Mouse (Mus musculus) lung, postnatal 36 days (tissue): Measurements from ENCODE around the gene Tmem199.
A peak's percentile ranks its signal among the peaks of the same experiment; 100 is the strongest.
"Not testable (repeated sequence)": the region's sequence is repeated elsewhere in the genome, so short reads cannot be mapped to it uniquely, and the experiment has no call there.

Source experiments
- DNase-seq: peaks from one replicate; pipeline ENCODE4 v3.0.0; 2022; ENCODE audit warnings: mixed read lengths

Gene Tmem199

GRCm38 (mm10) chr11:78512025-78512957 lies at the start of gene Tmem199, which contains the start of gene Poldip2:
Tmem199 (minus strand) TSS chr11:78512172.
Poldip2 (plus strand) TSS chr11:78512193.
- DNase-seq: peak; percentile 94

GRCm38 (mm10) chr11:78560447-78560846 lies 48.5 kb upstream of the Tmem199 start:
- DNase-seq: peak; percentile 92

DNA sequence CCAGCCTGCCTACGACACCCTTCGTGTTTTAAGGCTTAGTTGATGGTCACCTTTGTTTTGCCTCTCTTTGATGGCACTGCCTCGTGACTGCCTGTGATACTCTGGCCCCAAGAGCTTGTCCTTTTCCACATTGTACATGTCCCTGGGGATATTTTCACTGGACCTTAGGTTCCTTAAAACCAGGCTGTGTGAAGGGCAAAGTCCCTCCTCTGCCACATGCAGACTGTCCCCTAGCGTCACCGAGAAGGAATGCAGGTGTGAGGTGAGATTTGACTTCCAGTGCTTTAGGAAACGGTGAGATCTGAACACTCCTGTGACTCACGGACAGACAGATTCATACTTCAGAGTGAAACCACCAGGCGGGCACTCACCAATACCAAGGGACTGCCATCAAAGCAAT lies 45.3 kb upstream of the Tmem199 start:
- no peak for DNase-seq

GRCm38 (mm10) chr11:78556070-78556469 lies 44.1 kb upstream of the Tmem199 start:
- DNase-seq: no peak

- no peak for DNase-seq
Observed at GRCm38 (mm10) chr11:78555623-78556022, 43.7 kb upstream of the Tmem199 start.

- no peak for DNase-seq
Observed at GRCm38 (mm10) chr11:78551059-78551398, 39.1 kb upstream of the Tmem199 start.

DNA sequence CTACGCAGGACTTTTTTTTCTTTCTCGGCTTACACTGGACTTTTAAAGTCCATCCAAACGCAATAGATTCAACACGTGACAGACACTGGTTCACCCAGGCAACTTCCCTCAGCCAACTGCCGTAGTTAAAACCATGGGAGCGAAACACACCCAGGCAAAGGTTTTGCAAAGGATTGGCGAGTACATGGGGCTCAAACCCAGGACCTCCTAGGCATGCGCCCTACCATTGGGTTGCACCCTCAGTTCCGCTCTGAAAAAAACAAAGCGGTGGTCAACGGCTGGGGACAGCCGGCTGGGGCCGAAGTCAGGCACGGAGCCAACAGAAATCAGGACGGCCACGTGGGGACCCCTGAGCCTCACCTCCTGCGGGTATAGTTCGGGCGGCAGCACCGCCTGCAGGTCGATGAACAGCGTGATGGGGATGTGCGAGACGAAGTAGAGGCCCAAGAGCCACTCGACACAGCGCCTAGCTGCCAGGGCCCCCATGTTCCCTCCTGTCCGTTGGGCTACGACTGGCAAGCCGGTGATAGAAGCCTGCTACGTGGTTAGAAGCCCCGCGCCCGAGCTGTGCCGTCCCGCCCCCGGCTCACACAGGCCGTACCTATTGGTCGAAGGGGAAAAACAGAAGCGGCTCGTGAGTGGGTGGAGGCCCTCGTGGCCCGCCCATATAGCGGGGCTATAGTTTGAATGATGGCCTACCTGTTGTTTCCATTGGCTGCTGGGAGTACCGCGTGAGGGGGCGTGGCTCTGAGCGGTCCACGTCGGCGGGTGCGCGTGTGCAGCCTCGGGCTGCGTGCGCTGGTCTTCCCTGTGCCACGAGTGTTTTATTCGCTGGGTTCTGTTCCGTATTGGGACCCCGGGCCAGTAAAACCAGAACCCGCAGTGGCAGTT lies 38.4 kb upstream of the Tmem199 start, which contains the start of gene Tmem97:
Gene Tmem97 (minus strand): TSS at position 610 of the 891 bp plus-strand sequence.
- DNase-seq: peak; percentile 98

GRCm38 (mm10) chr11:78549491-78549987 lies 37.6 kb upstream of the Tmem199 start:
- DNase-seq: no peak

DNA sequence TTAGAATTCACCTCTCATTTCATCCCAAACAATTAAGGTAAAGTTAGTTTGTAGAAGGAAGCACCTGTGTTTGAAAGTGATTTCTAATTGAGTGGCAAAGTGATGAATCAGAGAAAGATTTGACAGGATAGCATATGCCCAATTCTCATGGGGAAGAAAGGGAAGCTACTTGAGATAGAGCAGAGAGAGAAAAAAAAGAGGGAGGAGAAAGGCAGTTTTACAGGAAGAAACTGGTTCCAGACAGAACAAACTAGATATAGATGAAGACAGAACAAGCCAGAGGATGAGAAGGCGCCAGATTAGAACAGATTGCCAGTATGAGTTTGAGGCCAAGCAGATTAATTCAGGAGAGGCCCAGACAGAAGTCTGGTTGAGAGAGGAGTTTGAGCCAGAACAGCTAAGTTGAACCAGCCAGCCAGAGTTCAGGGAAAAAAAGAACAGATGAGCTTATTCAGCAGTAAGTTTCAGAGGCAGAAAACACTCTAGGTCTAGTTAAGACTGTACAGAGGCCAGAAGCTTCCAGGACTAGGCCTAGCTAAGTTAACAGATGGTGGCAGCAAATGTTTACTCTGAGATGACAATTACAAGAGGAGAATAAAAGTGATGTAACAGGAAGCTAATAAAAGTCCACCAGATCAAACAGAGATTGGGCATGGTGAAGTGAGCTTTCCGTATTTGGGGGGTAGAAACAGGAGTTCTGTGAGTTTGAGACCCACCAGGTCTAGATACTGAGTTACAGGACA lies 35.9 kb upstream of the Tmem199 start:
- DNase-seq: no peak

DNA sequence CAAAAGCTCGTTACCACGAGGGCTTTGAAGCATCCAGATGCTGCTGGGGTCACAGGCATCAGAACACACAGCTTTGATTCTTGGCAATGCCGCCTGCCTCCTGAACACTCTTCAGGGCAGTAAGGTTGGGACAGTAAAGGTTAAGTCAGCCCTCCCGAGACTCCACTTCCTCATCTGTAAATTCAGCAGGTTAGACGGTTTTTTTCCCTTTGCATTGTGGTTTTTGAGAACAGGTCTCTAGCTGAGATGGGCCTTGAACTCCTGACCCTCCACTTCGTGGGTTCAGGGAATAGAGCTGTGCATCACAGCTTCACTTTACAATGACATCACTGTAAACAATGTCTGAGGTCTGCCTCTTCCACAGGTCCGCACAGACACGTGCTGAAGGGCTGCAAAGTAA lies 33.2 kb upstream of the Tmem199 start:
- no peak for DNase-seq

DNA sequence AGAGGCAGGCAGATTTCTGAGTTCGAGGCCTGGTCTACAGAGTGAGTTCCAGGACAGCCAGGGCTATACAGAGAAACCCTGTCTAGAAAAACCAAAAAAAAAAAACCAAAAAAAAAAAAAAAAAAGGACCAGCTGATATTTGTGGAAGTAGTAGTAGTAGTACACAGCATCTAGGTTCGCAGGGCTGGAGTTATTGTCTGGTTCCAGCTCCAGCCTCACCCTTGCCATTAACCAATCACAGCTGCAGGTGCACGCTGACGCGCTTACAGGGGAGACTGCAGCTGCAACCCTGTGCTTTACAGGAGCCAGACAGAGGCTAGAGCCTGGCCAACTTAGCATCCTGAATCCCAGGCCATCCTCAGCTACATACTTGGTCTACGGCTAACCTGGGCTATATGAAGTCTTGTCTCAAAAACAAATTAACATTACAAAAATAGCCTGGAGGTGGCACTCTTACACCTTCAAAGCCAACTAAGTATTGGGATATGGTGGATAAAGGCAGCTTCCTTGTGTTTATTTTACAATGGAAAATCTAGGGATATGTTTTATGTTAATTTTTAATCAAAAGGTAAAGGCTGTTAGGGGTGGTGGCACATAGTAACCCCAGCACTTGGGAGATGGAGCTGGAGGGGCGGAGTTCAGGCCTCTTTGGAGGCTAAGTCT lies 32.6 kb upstream of the Tmem199 start:
- DNase-seq: no peak

- DNase-seq: peak; percentile 66
Observed at GRCm38 (mm10) chr11:78540358-78540757, 28.4 kb upstream of the Tmem199 start.

GRCm38 (mm10) chr11:78536690-78537084 lies 24.7 kb upstream of the Tmem199 start:
- no peak for DNase-seq

GRCm38 (mm10) chr11:78536080-78536689 lies 24.2 kb upstream of the Tmem199 start, which contains the start of the genes Tnfaip1 and Ift20:
Tnfaip1 (minus strand) TSS chr11:78536332.
Ift20 (plus strand) TSS chr11:78536361.
- DNase-seq: peak; percentile 100

GRCm38 (mm10) chr11:78535376-78536079 lies 23.6 kb upstream of the Tmem199 start:
- DNase-seq: peak; percentile 87

DNA sequence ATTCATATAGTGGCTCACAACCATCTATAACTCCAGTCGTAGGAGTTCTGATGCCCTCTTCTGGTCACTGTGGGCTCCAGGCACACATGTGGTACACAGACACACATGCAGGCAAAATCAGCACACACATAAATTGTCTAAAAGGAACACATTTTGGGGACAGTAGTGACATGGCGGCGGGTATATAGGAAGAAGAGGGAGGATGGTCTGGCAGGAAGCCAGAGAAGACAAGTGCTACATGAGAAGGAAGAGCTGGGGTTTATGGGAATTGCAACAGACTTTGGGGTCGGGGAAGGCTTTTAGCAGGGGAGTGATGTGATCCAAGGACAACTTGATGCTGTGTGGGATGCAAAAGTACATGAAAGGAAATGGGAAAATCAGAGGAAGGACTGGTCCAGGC lies 22.5 kb upstream of the Tmem199 start:
- no peak for DNase-seq

GRCm38 (mm10) chr11:78531515-78531914 lies 19.5 kb upstream of the Tmem199 start:
- not testable (repeated sequence) for DNase-seq

GRCm38 (mm10) chr11:78531046-78531445 lies 19.1 kb upstream of the Tmem199 start:
- DNase-seq: peak; percentile 51

- DNase-seq: no peak
Observed at GRCm38 (mm10) chr11:78530001-78530400, 18.0 kb upstream of the Tmem199 start.

DNA sequence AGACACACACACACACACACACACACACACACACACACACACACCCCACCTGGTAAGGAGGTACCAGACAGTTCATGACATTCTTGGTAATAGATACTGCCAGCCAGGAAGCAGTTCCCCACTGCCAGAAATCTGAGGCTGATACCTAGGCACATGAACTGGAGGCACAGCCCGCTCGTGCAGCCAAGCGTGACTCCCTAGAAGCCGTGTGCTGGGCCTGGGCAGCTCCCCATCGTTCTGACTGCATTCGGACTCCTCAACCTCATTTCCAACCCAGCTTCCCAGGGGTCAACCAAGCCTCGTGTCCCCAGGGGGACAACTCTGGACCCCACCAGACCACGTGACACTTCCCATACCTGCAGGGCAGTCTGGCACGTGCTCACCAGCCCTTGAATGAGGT lies 16.7 kb upstream of the Tmem199 start:
- DNase-seq: no peak

DNA sequence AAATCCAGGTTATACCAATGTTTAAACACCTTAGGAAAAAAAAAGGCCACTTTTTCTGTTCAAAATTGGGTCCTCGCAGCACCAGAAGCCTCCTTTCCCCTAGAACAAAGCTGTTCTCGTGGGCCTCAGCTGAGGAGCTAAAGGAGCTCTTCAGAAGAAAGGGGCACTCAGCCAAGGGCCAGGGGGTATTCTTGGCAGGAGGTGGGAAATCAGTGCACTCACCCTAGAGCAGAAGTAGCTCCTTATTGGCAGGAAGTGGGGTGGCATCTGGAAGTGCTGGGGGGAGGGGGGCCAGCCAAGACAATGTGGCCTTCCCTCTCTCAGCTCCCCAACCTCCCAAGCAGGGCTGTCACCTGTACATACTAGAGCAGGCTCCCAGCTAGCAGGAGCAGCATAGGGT lies 12.9 kb upstream of the Tmem199 start:
- peak; percentile 69 for DNase-seq
